Mouse (Mus musculus) liver, embryonic 15.5 days (tissue): Measurements from ENCODE around the gene Tent5b. TPM values are rescaled to one million over a fixed set of nuclear protein-coding genes. Genes with fewer than 3 reads are reported as not detected.

Source experiments
- ATAC-seq: fragments of 200-750 bp; cut with Nextera tagmentation; 2 replicates; pipeline ENCODE4 v1.8.0; 2017; ENCODE audit warnings: moderate number of reproducible peaks, mild to moderate bottlenecking, moderate library complexity; ENCODE audit not compliant: insufficient read depth
- H3K27ac ChIP-seq: fragments of 300-500 bp; sonication (generic); replicated peaks from 2 replicates; pipeline ENCODE4 v1.5.1; 2015; ENCODE audit warnings: mild to moderate bottlenecking, inconsistent platforms
- H3K27me3 ChIP-seq: fragments of 300-500 bp; sonication (generic); 2 replicates; pipeline ENCODE4 v1.6.1; 2015; ENCODE audit warnings: mild to moderate bottlenecking, inconsistent platforms
- H3K36me3 ChIP-seq: fragments of 300-500 bp; sonication (generic); replicated peaks from 2 replicates; pipeline ENCODE4 v1.6.1; 2015; ENCODE audit warnings: moderate library complexity, mild to moderate bottlenecking, inconsistent platforms
- H3K4me1 ChIP-seq: fragments of 300-500 bp; sonication (generic); replicated peaks from 2 replicates; pipeline ENCODE4 v1.6.1; 2015; ENCODE audit warnings: inconsistent platforms
- H3K4me2 ChIP-seq: fragments of 300-500 bp; sonication (generic); 2 replicates; pipeline ENCODE4 v1.6.1; 2015; ENCODE audit warnings: moderate library complexity, mild to moderate bottlenecking, inconsistent platforms
- H3K4me3 ChIP-seq: fragments of 300-500 bp; sonication (generic); replicated peaks from 2 replicates; pipeline ENCODE4 v1.5.1; 2015; ENCODE audit warnings: mild to moderate bottlenecking, inconsistent platforms
- H3K9ac ChIP-seq: fragments of 300-500 bp; sonication (generic); 2 replicates; pipeline ENCODE4 v1.6.1; 2015; ENCODE audit warnings: moderate library complexity, mild to moderate bottlenecking, inconsistent platforms
- H3K9me3 ChIP-seq: fragments of 300-500 bp; sonication (generic); replicated peaks from 2 replicates; pipeline ENCODE4 v1.6.1; 2016; ENCODE audit warnings: inconsistent platforms
- WGBS: fragments of 180-500 bp; shearing (Covaris S2); methylation state at CpG from one replicate; pipeline ENCODE4 v1.1.7; 2015; ENCODE audit warnings: mixed read lengths; ENCODE audit not compliant: insufficient replicate concordance; 5-methylcytosine and 5-hydroxymethylcytosine counted together
- polyA plus RNA-seq: library from polyadenylated mRNA; unstranded; fragments of >200 nt; fragmentation: Nextera tagmentation; extraction: Ambion mirVana; gene quantifications from 2 replicates; pipeline ENCODE4 v1.2.1, GENCODE M21; 2015

Gene Tent5b
- polyA plus RNA-seq, 1 experiment from 2014 or later: 0.15 TPM

DNA sequence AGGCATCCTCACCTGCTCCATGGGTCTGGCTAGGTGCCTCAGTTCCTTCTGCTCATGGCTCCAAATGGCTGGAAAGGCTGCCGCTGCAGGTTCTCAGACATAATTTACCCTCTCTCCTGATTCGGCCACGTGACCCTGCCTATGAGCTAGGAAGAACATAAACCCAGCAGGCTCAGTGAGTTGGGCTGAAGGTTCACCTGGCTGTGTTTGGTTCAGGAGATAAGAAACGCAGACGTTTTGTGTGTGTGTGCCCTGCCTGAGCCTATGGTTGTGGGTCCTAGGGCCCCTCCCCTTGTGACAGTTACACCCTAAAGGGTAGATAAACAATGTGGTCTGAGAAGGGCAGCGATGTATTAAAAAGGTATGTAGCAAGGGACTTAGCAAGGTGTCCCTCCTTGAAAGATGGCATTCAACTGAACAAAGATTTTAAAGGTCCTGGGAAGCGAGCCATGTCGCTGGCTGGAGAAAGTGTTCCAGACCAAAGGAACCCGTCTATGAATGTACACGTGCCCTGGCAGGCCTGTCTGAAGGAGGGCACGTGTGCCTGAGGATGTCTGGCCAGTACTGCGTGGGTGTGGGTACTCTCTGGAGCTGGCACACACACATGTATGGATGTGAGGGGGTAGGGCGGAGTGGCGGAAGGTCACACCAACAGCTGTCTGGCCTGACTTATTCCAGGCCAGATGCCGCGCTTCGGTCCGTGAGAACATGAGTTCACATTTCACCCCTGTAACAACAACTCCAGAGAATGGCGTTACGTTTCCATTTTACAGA is 8.9 kb downstream of the Tent5b start:
- Histone ChIP-seq H3K27me3 (peaks cover 46% of the 10 kb centered on the region), H3K4me2 (no peak overlapping the region), H3K9me3 (no peaks in the 10 kb centered on the region), H3K4me1 (peaks cover 45% of the 10 kb centered on the region), H3K9ac (no peak overlapping the region), H3K27ac (no peak overlapping the region), H3K4me3 (no peak overlapping the region), H3K36me3 (no peaks in the 10 kb centered on the region)
- peak; percentile 73 for ATAC-seq
- 57% methylated on average over 20 of the region's 20 CpGs for WGBS

DNA sequence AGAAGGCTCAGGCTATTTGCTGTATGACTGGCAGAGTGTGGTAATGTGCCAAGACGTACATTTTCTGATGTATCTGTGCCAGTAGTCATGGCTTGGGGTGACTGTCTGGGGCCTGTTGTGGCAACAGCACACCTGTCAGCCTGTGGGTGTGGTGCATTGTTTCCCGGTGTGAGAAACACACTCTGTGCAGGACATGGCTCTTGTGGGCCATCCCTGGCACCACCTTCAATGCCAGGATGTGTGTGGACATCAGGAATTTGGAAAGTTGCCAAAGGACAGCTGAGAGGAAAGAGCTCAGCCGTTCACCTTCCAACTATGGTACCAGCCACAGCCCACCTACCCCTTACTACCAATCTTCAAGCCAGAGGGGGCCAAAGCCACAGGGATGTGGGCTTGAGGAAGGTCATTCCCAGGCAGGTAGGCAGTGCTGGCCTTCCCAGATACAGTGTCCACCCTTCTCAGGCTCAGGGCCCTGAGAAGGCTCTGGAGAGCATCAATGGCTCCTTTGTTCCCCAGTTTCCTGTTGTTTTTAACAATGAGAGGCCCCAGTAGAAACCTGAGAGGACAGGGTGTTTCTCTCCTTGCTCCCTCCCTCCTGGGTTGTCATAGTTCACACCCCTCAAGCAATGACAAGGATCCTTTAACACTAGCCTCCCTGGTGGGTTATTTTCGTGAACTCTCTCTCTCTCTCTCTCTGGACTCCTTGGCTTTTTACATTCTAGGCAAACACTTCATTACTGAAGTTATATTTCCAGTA is 9.7 kb downstream of the Tent5b start:
- Histone ChIP-seq H3K36me3 (no peaks in the 10 kb centered on the region), H3K4me3 (no peak overlapping the region), H3K4me1 (peaks cover 44% of the 10 kb centered on the region), H3K9me3 (no peaks in the 10 kb centered on the region), H3K27ac (no peak overlapping the region), H3K9ac (no peak overlapping the region), H3K27me3 (peaks cover 46% of the 10 kb centered on the region), H3K4me2 (no peak overlapping the region)
- no peak for ATAC-seq
- 52% methylated on average over 4 of the region's 4 CpGs for WGBS

- H3K27me3 ChIP-seq: peaks cover 46% of the 10 kb centered on the region
Measured at GRCm38 (mm10) chr4:133491800-133492199, 11.9 kb downstream of the Tent5b start.

DNA sequence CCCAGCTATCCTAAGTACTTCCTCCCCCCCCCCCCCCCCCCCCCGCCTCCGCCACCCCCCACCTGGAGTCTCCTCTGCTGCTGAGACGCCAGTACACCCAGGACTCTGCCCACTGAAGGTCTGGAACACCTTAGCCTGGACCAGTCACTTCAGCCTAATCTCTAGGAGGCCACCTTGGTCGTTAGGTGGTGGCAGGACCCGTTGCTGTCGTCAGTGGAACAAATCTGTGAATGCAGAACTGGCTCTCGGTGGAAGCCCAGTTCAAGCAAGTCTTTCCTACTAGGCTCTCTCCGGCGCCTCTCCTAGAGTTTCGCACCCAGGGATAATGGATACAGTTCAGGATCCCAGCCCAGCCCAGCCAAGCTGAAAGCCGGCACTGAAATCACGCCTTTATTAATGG is 14.0 kb downstream of the Tent5b start:
- Histone ChIP-seq H3K36me3 (no peaks in the 10 kb centered on the region), H3K27me3 (peaks cover 67% of the 10 kb centered on the region), H3K9me3 (no peaks in the 10 kb centered on the region), H3K4me1 (peaks cover 46% of the 10 kb centered on the region), H3K9ac (no peak overlapping the region), H3K4me2 (peak overlapping the region; percentile 72), H3K27ac (no peak overlapping the region), H3K4me3 (peak overlapping the region; percentile 39)
- ATAC-seq: no peak; the same call in 1 of the 2 replicates
- 10% methylated on average over 10 of the region's 12 CpGs for WGBS

More at GRCm38 (mm10) chr4:133491800-133492199, 11.9 kb downstream of the Tent5b start:
- Histone ChIP-seq H3K4me1 (peaks cover 44% of the 10 kb centered on the region), H3K9ac (no peak overlapping the region), H3K4me2 (no peak overlapping the region), H3K27ac (no peak overlapping the region), H3K4me3 (no peak overlapping the region), H3K36me3 (no peaks in the 10 kb centered on the region), H3K9me3 (no peaks in the 10 kb centered on the region)
- 29% methylated on average over 10 of the region's 10 CpGs for WGBS
- ATAC-seq: no peak

DNA sequence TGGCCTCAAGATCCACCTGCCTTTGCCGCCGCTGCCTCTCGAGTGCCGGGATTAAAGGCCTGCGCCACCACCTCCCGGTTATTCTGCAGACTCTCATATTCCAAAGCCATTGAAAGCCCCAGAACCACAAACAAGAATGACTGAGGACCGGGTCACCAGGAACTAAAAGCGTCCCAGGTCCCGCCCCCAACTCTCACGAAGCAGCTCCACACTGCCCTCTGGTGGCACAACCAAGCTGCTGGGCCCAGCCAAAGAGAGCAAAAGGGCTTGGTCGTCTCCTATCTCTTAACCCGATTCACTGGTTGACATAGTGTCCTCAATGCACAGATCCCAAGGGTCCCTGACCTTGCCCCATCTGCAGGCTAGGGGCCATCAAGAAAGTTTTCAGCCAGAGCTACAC is 14.5 kb downstream of the Tent5b start:
- H3K27ac ChIP-seq: no peak overlapping the region
- H3K27me3 ChIP-seq: peaks cover 73% of the 10 kb centered on the region
- H3K36me3 ChIP-seq: no peaks in the 10 kb centered on the region
- H3K9ac ChIP-seq: peak overlapping the region; percentile 32; the same call in 1 of the 2 replicates
- no peaks in the 10 kb centered on the region for H3K9me3 ChIP-seq
- peaks cover 41% of the 10 kb centered on the region for H3K4me1 ChIP-seq
- H3K4me3 ChIP-seq: peak overlapping the region; percentile 39
- no peak; the same call in 1 of the 2 replicates for ATAC-seq
- WGBS: 1% methylated on average over 12 of the region's 12 CpGs
- peak overlapping the region; percentile 72 for H3K4me2 ChIP-seq

DNA sequence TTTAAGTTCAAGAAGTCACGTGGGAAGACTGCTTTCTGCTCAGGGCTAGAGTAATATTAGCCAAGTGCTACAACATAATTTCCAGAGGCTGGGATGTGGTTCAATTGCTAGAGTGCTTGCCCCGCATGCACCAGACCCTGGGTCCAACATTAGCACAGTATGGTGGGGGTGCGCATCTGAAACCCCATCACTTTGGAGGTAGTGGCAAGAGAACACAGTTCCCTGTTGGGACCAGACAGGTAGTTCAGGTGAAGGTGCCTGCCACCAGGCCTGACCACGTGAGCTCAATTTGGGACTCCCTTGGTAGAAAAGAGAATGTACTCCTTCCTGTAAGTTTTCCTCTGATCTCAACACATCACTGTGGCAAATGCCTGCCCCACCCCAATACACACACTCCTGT is 14.9 kb downstream of the Tent5b start:
- ATAC-seq: no peak
- Histone ChIP-seq H3K27ac (no peak overlapping the region), H3K9me3 (no peaks in the 10 kb centered on the region), H3K4me1 (peaks cover 37% of the 10 kb centered on the region), H3K4me3 (no peak overlapping the region), H3K9ac (no peak overlapping the region), H3K4me2 (no peak overlapping the region), H3K36me3 (no peaks in the 10 kb centered on the region), H3K27me3 (peaks cover 77% of the 10 kb centered on the region)
- WGBS: 56% methylated on average over 4 of the region's 4 CpGs

DNA sequence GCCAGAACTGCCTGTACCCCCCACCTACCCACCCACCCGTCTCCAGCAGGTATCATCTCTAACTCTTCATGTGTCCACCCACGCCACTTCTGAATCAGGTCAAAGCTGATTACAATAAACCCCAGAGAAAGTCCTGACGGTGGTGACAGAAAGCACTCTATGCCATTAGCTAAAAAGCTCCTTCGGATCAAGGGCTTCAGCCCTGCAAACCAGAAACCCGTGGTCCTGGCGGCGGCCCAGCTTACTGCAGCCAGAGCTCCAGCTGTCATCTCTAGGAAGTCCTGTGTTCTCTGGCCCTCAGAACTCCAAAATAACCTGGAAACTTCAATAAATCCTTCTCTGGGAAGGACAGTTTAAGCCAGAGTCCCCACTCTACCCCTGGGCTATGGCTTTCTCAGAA is 15.8 kb downstream of the Tent5b start:
- no peak for ATAC-seq

DNA sequence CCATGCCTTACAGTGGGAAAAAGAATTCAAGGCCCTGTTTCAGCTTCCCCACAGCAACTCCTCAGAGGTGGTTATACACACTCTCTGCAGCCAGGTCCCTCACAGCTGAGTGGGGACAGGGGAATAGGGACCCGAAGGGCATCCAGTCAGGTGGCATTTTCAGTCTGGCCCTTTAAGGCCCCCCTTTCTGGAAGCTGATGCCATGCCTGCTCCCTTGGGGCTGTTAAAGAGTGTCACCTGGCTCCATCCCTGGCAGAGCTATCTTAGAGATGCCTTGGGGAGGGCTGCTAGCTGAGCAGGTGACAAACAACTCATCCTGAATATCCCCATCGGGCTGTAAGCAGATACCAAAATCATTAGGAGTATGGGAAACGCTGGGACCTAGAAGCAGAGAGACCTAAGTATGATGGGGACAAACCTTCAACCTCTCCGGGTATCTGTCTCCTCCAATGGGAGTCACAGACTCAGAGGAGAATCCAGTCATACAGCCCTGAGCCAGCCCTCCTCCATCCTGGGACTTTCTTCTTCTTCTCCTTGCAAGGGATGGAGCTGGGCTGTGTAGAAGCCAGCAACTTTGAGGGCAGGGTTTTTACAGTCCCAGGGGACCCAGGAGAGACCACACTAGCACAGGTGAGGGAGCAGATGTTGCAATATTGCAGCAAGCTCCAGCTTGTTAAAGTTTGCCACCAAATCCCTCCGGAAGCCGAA is 17.0 kb downstream of the Tent5b start:
- H3K27me3 ChIP-seq: peaks cover 95% of the 10 kb centered on the region
- no peaks in the 10 kb centered on the region for H3K36me3 ChIP-seq
- H3K4me1 ChIP-seq: peaks cover 27% of the 10 kb centered on the region
- no peak overlapping the region for H3K27ac ChIP-seq
- no peak overlapping the region for H3K9ac ChIP-seq
- no peak overlapping the region for H3K4me2 ChIP-seq
- H3K9me3 ChIP-seq: no peaks in the 10 kb centered on the region
- no peak for ATAC-seq
- H3K4me3 ChIP-seq: no peak overlapping the region
- 18% methylated on average over 6 of the region's 6 CpGs for WGBS

More for the DNA sequence above, 15.8 kb downstream of the Tent5b start:
- no peaks in the 10 kb centered on the region for H3K9me3 ChIP-seq
- no peak overlapping the region for H3K27ac ChIP-seq
- peaks cover 36% of the 10 kb centered on the region for H3K4me1 ChIP-seq
- no peak overlapping the region for H3K9ac ChIP-seq
- no peaks in the 10 kb centered on the region for H3K36me3 ChIP-seq
- H3K4me2 ChIP-seq: no peak overlapping the region
- WGBS: 34% methylated on average over 7 of the region's 7 CpGs
- no peak overlapping the region for H3K4me3 ChIP-seq
- peaks cover 85% of the 10 kb centered on the region for H3K27me3 ChIP-seq

GRCm38 (mm10) chr4:133497461-133498159 is 17.7 kb downstream of the Tent5b start:
- WGBS: 1% methylated on average over 70 of the region's 70 CpGs
- peak overlapping the region; percentile 63 for H3K4me2 ChIP-seq
- peaks cover 22% of the 10 kb centered on the region for H3K4me1 ChIP-seq
- no peak for ATAC-seq
- H3K9ac ChIP-seq: no peak overlapping the region
- H3K4me3 ChIP-seq: peak overlapping the region; percentile 38
- no peaks in the 10 kb centered on the region for H3K36me3 ChIP-seq
- H3K9me3 ChIP-seq: no peaks in the 10 kb centered on the region
- peaks cover 98% of the 10 kb centered on the region for H3K27me3 ChIP-seq
- no peak overlapping the region for H3K27ac ChIP-seq

DNA sequence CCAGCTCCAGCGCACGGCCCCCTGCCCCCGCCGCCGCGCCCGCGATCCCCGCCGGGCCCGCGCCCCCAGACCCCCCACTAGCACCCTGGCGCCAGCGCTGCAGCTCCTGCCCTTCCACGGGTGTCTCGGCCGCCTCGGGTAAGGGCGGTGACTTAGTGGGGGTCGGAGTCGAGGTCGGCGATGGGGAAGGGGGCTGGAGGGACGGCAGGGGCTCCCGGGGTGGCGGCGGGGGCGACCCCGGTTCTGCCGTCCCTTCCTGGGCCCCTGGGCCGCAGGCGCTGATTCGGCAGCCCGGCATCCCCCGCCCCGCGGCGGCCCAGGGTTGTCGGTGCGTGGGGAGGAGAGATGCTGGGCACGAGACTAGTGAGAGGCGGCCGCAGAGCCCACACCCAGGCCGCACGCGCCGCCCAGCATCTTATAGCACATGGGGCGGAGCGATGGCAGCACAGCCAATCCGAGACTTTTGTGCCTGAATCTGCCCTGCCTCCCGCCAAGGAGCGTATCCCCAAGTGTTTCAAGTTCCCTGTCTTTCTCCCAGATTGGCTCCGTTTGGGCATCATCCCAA is 18.3 kb downstream of the Tent5b start, which contains the start of gene Trnp1:
Gene Trnp1 (minus strand): TSS at position 391 of the 565 bp plus-strand sequence.
- H3K4me3 ChIP-seq: peak within 1 kb of the TSS; percentile 38
- peaks cover 98% of the 10 kb centered on the region for H3K27me3 ChIP-seq
- H3K4me2 ChIP-seq: peak within 1 kb of the TSS; percentile 63
- ATAC-seq: 0 out of 2 replicates have a peak, but pooled peaks have one; percentile 40
- H3K9me3 ChIP-seq: no peaks in the 10 kb centered on the region
- H3K9ac ChIP-seq: no peak within 1 kb of the TSS
- peaks cover 22% of the 10 kb centered on the region for H3K4me1 ChIP-seq
- under 1% methylated on average over 51 of the region's 53 CpGs for WGBS
- H3K27ac ChIP-seq: no peak within 1 kb of the TSS
- H3K36me3 ChIP-seq: no peaks in the 10 kb centered on the region
